Mouse (Mus musculus): ENCODE measurements around the gene Akap8l.
A peak's percentile ranks its signal among the peaks of the same experiment; 100 is the strongest.

Akap8l gene

GRCm38 (mm10) chr17:32350382-32350983, at the start of gene Akap8l:
Gene Akap8l, minus strand, starts transcription at chr17:32350607.
- DNase-seq (ENCODE audit: low read depth), result peak; percentile 99

- DNase-seq (ENCODE audit: low read depth), result no peak
These were observed 45.9 kb upstream of the Akap8l start for GRCm38 (mm10) chr17:32396266-32396665.

- no peak for DNase-seq (ENCODE audit: low read depth)
These were observed 43.5 kb upstream of the Akap8l start for GRCm38 (mm10) chr17:32393944-32394343.

- peak; percentile 76 for DNase-seq (ENCODE audit: low read depth)
These were observed 38.8 kb upstream of the Akap8l start, which contains the start of gene Wiz for GRCm38 (mm10) chr17:32389101-32389659. Gene Wiz, minus strand, starts transcription at chr17:32389439.

GRCm38 (mm10) chr17:32388370-32389100, 38.1 kb upstream of the Akap8l start:
- no peak for DNase-seq (ENCODE audit: low read depth)

GRCm38 (mm10) chr17:32387986-32388369, 37.6 kb upstream of the Akap8l start:
- no peak for DNase-seq (ENCODE audit: low read depth)

- DNase-seq (ENCODE audit: low read depth), result no peak
These were observed 36.4 kb upstream of the Akap8l start for GRCm38 (mm10) chr17:32386659-32387432.

GRCm38 (mm10) chr17:32383661-32384060, 33.3 kb upstream of the Akap8l start:
- no peak for DNase-seq (ENCODE audit: low read depth)

- no peak for DNase-seq (ENCODE audit: low read depth)
These were observed 32.2 kb upstream of the Akap8l start for GRCm38 (mm10) chr17:32382576-32382975.

GRCm38 (mm10) chr17:32378786-32379185, 28.4 kb upstream of the Akap8l start:
- DNase-seq (ENCODE audit: low read depth), result no peak

GRCm38 (mm10) chr17:32377137-32377536, 26.7 kb upstream of the Akap8l start:
- no peak for DNase-seq (ENCODE audit: low read depth)

- DNase-seq (ENCODE audit: low read depth), result no peak
These were observed 26.1 kb upstream of the Akap8l start for GRCm38 (mm10) chr17:32376475-32376874.

GRCm38 (mm10) chr17:32368991-32369578, 18.7 kb upstream of the Akap8l start:
- DNase-seq (ENCODE audit: low read depth), result no peak

- no peak for DNase-seq (ENCODE audit: low read depth)
These were observed 17.3 kb upstream of the Akap8l start for GRCm38 (mm10) chr17:32367706-32368105.

- no peak for DNase-seq (ENCODE audit: low read depth)
These were observed 14.9 kb upstream of the Akap8l start for GRCm38 (mm10) chr17:32365296-32365695.

GRCm38 (mm10) chr17:32364850-32365249, 14.4 kb upstream of the Akap8l start:
- no peak for DNase-seq (ENCODE audit: low read depth)

GRCm38 (mm10) chr17:32364331-32364730, 13.9 kb upstream of the Akap8l start:
- peak; percentile 78 for DNase-seq (ENCODE audit: low read depth)

- no peak for DNase-seq (ENCODE audit: low read depth)
These were observed 13.5 kb upstream of the Akap8l start for GRCm38 (mm10) chr17:32363821-32364301.

GRCm38 (mm10) chr17:32362686-32363085, 12.3 kb upstream of the Akap8l start:
- no peak for DNase-seq (ENCODE audit: low read depth)

GRCm38 (mm10) chr17:32359928-32360327, 9.5 kb upstream of the Akap8l start:
- DNase-seq (ENCODE audit: low read depth), result no peak

- DNase-seq (ENCODE audit: low read depth), result no peak
These were observed 8.5 kb upstream of the Akap8l start for GRCm38 (mm10) chr17:32358943-32359340.

Data from c-Kit-positive CD71-positive TER-119-negative erythroid progenitor cells, embryonic 14.5 days (primary cell).